Mouse (Mus musculus) embryonic facial prominence, embryonic 12.5 days (tissue): Measurements from ENCODE around the gene Gm17606. TPM values are rescaled to one million over a fixed set of nuclear protein-coding genes. Genes with fewer than 3 reads are reported as not detected.

Experiments
- microRNA counts: library from miRNA; unstranded; fragments of <30 nt; microRNA quantifications from one replicate; lab custom pipeline; 2017
- microRNA-seq: library from miRNA; unstranded; fragments of <30 nt; microRNA quantifications from one replicate; pipeline ENCODE4, GENCODE M21; 2017
- polyA plus RNA-seq: library from polyadenylated mRNA; unstranded; fragments of >200 nt; fragmentation: Nextera tagmentation; extraction: Ambion mirVana; gene quantifications from 2 replicates; pipeline ENCODE4 v1.2.1, GENCODE M21; 2016

Gene Gm17606
- polyA plus RNA-seq, 1 experiment from 2014 or later = 1.1 TPM

MicroRNAs encoded within 50 kb of the gene (microRNA counts, 519-probe panel; counts per million panel counts)
- 460 counts per million, percentile 65 among the panel's probes with 10 or more counts for microRNA mmu-miR-686 (lab: Ali Mortazavi, UCI)

Small RNA genes within 50 kb of the gene (microRNA-seq; reads per million reads assigned to microRNA genes)
- gene Mir686 (not detected), gene Mir6948 (0.54 reads per million)

Other genes starting within 250 kb of the Gm17606 start
- gene Slc7a7, start 223.2 kb upstream of the Gm17606 start, polyA plus RNA-seq = 4.8 and 5.2 TPM in 2 replicates
- 253 and 263 TPM in 2 replicates for gene Mrpl52, start 214.0 kb upstream of the Gm17606 start, polyA plus RNA-seq
- gene Mmp14, start 209.3 kb upstream of the Gm17606 start, polyA plus RNA-seq = 182 and 194 TPM in 2 replicates
- 33.1 and 34.6 TPM in 2 replicates for gene Lrp10, start 176.8 kb upstream of the Gm17606 start, polyA plus RNA-seq
- 5.5 and 6.9 TPM in 2 replicates for gene Rem2, start 164.9 kb upstream of the Gm17606 start, polyA plus RNA-seq
- 96.4 and 101 TPM in 2 replicates for gene Prmt5, start 123.4 kb upstream of the Gm17606 start, polyA plus RNA-seq
- gene Haus4, start 86.3 kb upstream of the Gm17606 start, polyA plus RNA-seq = 50.5 and 52.3 TPM in 2 replicates
- 67.8 and 69.0 TPM in 2 replicates for gene Ajuba, start 63.4 kb upstream of the Gm17606 start, polyA plus RNA-seq
- gene 4931414P19Rik, start 35.0 kb upstream of the Gm17606 start, polyA plus RNA-seq = 9.0 and 10.1 TPM in 2 replicates
- 381 and 403 TPM in 2 replicates for gene Psmb5, start 22.9 kb upstream of the Gm17606 start, polyA plus RNA-seq
- gene Psmb11, start 19.5 kb upstream of the Gm17606 start, polyA plus RNA-seq = 0.05 and 0.10 TPM in 2 replicates
- 10.8 and 11.9 TPM in 2 replicates for gene Cdh24, start 412 bp downstream of the Gm17606 start, polyA plus RNA-seq
- 94.4 and 106 TPM in 2 replicates for gene 1700123O20Rik, start 45.3 kb downstream of the Gm17606 start, polyA plus RNA-seq
- gene Acin1, start 46.0 kb downstream of the Gm17606 start, polyA plus RNA-seq = 150 and 157 TPM in 2 replicates
- 0.09 and 0.19 TPM in 2 replicates for gene Gm29776, start 57.9 kb downstream of the Gm17606 start, polyA plus RNA-seq
- 0.42 TPM in 1 of 2 replicates, not detected in the other for gene Cebpe, start 71.2 kb downstream of the Gm17606 start, polyA plus RNA-seq
- 3.3 and 4.4 TPM in 2 replicates for gene Slc7a8, start 141.0 kb downstream of the Gm17606 start, polyA plus RNA-seq
- gene Rnf212b, start 173.2 kb downstream of the Gm17606 start, polyA plus RNA-seq = not detected in 2 replicates
- 12.6 and 14.2 TPM in 2 replicates for gene Homez, start 230.0 kb downstream of the Gm17606 start, polyA plus RNA-seq
- gene Ppp1r3e, start 236.6 kb downstream of the Gm17606 start, polyA plus RNA-seq = 0.56 and 1.3 TPM in 2 replicates
- 2.8 and 3.6 TPM in 2 replicates for gene Bcl2l2, start 242.4 kb downstream of the Gm17606 start, polyA plus RNA-seq
- 0.24 TPM in 1 of 2 replicates, not detected in the other for gene Gm20521, start 242.5 kb downstream of the Gm17606 start, polyA plus RNA-seq